Comparison of ENCODE assay signal across 8 mouse cellular contexts in genomic region chr12:81779831-81780230, GRCm38 (mm10). TPM values are rescaled to one million over a fixed set of nuclear protein-coding genes. Genes with fewer than 3 reads are reported as not detected.
DNase-seq lines count a peak whose midpoint lies in the region; ATAC-seq and TF ChIP-seq lines count a peak whose summit lies in the region.

No protein-coding gene starts in this region.

- H3K4me2 ChIP-seq in intestine, embryonic 15.5 days (replicated peaks): peak overlapping the region; percentile 90

- peak overlapping the region; percentile 86 for H3K27ac ChIP-seq in intestine, embryonic 15.5 days

- H3K9ac ChIP-seq in intestine, embryonic 15.5 days: peak overlapping the region; percentile 71

- WGBS in intestine, embryonic 15.5 days: 10% methylated on average over 12 of the region's 12 CpGs
- 12% methylated on average over 12 of the region's 12 CpGs for WGBS in lung, adult 2 months

- peak overlapping the region; percentile 74 for H3K4me3 ChIP-seq in intestine, embryonic 15.5 days (replicated peaks)
- peak overlapping the region; percentile 19 for H3K4me3 ChIP-seq in lung, adult 2 months (replicated peaks; ENCODE audit: extremely low read depth, low read depth, low read length)

- no peak for TF ChIP-seq POLR2A in lung, adult 2 months (IDR thresholded peaks at IDR 0.05; ENCODE audit: borderline replicate concordance, extremely low read depth, low read depth, low read length)

- peaks cover 9% of the 10 kb centered on the region for H3K27me3 ChIP-seq in intestine, embryonic 15.5 days (replicated peaks)

- DNase-seq in ovary, adult 18-20 months (ENCODE audit: low spot score): peak; percentile 2
- no peak for DNase-seq in ovary, postnatal 10 days (ENCODE audit: low spot score)
- DNase-seq in embryo, embryonic 10.5 days (ENCODE audit: low spot score): peak; percentile 31
- DNase-seq in lung, adult 2 months: peak; percentile 37
- no peak for DNase-seq in c-Kit-positive CD71-positive TER-119-positive erythroid progenitor cells, embryonic 14.5 days (ENCODE audit: low spot score)
- no peak for DNase-seq in left cerebral cortex, adult 18-20 months (ENCODE audit: low spot score in 2 of 2)

- H3K36me3 ChIP-seq in intestine, embryonic 15.5 days: no peaks in the 10 kb centered on the region

- ATAC-seq in intestine, embryonic 15.5 days: peak; percentile 64
- ATAC-seq in neutrophil, adult 5-6 weeks (ENCODE audit: extremely low read depth, insufficient number of reproducible peaks, low FRiP score, poor library complexity, severe bottlenecking): peak; percentile 49

- no peak for TF ChIP-seq CTCF in lung, adult 2 months (IDR thresholded peaks at IDR 0.05; ENCODE audit: insufficient read depth, low read length)

- peaks cover 6% of the 10 kb centered on the region for H3K4me1 ChIP-seq in intestine, embryonic 15.5 days (replicated peaks)
- peaks cover 4% of the 10 kb centered on the region; the same call in 1 of the 2 replicates for H3K4me1 ChIP-seq in lung, adult 2 months (ENCODE audit: control insufficient read depth, insufficient read depth, low read length)

- no peaks in the 10 kb centered on the region for H3K9me3 ChIP-seq in intestine, embryonic 15.5 days

RNA-seq across cellular contexts. Expression of gene Map3k9, which starts 1.1 kb away (rescaled TPM):
- 2.4 TPM in 2 replicates for polyA plus RNA-seq in intestine, embryonic 15.5 days (2015; fragmentation: Nextera tagmentation; extraction: Ambion mirVana)
- 5.9 and 6.7 TPM in 2 replicates for polyA plus RNA-seq in lung, adult 2 months (2012; rRNA removed)
- 26.3 and 30.1 TPM in 2 replicates for total RNA-seq in neutrophil, adult 5-6 weeks (2017)
- total RNA-seq in left cerebral cortex, adult 18-20 months (2021): 10 to 100 TPM; 57.3 to 57.4 TPM

Comparison
In these comparisons a context has a peak if more than half of its experiments do, and no peak if none do; other contexts are left out.
1. DNase-seq: peak in ovary, adult 18-20 months (single experiment), embryo, embryonic 10.5 days (single experiment) and lung, adult 2 months (single experiment); none in ovary, postnatal 10 days (single experiment), c-Kit-positive CD71-positive TER-119-positive erythroid progenitor cells, embryonic 14.5 days (single experiment) and left cerebral cortex, adult 18-20 months (0 of 2).